Mouse (Mus musculus): ENCODE data around the gene Nrf1.
A peak's percentile ranks its signal among the peaks of the same experiment; 100 is the strongest.

The Nrf1 gene

DNA sequence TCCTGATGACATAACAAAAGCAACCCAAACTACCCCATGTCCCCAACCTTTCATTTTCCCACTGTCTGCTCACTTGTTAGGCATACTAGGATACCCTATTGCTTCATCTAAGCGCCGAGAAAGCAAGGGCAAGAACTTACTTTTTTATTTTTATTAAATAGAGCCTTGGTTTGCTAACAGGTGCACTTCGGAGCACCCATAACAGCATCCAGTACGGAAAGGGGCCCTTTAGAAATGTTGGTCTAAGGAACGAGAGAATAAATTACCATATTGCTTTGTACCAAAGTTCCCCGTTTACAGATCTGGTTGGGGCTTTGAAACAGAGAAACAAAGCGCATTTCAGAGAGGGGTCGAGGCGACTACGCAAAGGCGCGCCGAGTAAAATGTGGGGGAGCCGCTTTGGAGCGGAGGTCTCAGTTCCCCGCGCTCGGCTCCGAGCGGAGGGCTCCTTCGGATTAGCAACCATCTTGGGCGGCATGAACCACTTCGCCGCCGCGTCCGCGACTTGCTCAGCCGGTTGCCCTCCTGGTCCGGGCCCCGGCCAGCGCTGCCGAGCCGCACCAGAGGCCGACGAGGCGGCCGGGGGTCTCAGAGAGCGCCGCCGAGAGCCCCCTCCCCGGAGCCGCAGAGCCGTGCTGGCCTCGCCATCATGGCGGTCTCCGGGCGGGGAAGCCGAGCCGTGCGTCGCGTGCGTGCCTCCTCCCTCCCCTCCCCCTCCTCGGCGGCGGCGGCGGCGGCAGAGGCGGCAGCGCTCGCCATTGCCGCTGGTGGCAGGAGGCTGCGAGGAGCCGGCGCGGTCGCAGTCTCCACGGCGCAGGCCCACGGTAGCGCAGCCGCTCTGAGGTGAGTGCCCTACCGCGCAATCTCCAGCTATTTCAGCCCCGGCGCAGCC lies at the start of gene Nrf1:
Gene Nrf1, plus strand, starts transcription at position 718 of the 892 bp plus-strand sequence.
- DNase-seq: peak; percentile 96

GRCm38 (mm10) chr6:29998140-29998539 lies 49.6 kb upstream of the Nrf1 start:
- DNase-seq: no peak

DNA sequence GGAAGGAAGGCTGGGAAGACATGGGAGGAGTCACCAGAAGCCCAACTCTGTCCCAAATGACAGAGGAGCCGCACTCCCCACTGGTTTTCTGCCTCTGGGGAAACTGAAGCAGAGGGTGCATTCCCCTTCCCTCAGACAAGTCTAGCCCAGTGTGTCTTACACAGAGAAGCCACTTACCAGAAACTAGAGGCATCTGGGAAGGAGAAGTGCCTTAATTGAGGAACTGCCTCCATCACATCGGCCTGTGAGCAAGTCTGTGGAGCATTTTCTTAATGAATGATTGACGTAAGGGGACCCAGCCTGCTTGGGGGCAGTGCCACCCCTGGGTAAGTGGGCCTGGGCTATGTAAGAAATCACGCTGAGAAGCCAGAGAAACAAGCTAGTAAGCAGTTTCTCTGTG lies 49.0 kb upstream of the Nrf1 start:
- DNase-seq: no peak

- no peak for DNase-seq
These were observed 45.2 kb upstream of the Nrf1 start for GRCm38 (mm10) chr6:30002628-30003027.

GRCm38 (mm10) chr6:30005851-30006250 lies 41.9 kb upstream of the Nrf1 start:
- DNase-seq: no peak

DNA sequence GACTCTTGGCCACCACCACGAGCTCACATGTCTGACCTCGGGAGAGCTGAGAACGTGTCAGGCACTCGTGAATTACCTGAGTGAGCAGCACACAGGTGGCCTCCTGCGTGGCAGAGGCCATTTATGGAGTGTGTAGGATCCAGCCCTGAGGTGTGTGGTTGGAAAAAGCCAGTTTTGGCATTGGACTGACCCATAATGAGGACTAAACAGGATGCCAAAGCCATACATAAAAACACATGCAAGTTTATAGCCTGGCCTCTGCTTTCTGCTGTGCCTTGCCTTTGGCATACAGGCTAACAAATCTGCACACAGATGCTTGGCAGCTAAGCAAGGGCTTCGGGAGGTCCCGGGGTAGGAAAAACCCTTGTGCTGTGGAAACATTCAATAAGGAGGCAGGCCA lies 38.6 kb upstream of the Nrf1 start:
- DNase-seq: no peak

DNA sequence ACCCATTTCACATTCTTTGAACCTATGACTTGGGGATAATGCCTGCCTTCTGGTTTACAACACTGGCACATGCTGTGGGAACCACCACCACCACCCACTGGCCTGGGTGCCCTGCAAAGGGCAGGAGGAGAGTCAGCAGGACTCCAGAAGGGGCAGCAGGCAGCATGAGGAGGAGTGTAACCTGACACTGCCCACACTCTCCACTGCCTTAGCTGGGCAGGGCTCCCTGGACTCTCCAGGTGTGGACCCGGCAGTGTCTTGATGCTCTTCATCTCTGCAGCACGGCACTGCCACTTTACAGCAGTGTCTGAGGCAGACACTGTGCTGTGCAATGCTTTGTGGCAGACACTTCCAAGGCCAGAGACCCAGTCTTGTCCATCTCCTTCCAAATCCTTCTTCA lies 34.3 kb upstream of the Nrf1 start:
- DNase-seq: no peak

- no peak for DNase-seq
These were observed 33.5 kb upstream of the Nrf1 start for GRCm38 (mm10) chr6:30014187-30014864.

GRCm38 (mm10) chr6:30021241-30021640 lies 26.5 kb upstream of the Nrf1 start:
- DNase-seq: no peak

DNA sequence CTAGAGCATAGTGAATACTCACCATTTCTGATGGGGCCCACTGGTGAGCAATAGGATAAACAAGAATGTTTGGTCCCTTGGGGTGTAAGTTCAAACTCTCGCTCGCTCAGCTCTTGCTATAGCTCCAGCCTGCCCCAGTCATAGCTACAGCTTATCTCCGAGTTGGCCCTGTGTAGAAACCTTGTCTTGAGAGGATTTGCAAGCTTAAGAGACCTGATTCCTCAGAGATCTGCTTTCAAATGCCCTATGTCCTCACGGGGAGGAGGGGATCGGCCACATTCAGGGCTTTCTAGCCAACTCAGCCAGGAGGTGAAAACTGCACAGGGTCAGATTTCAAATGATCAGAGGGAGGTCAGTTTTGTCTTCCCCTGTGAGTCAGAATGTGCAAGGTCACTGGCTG lies 26.1 kb upstream of the Nrf1 start:
- no peak for DNase-seq

DNA sequence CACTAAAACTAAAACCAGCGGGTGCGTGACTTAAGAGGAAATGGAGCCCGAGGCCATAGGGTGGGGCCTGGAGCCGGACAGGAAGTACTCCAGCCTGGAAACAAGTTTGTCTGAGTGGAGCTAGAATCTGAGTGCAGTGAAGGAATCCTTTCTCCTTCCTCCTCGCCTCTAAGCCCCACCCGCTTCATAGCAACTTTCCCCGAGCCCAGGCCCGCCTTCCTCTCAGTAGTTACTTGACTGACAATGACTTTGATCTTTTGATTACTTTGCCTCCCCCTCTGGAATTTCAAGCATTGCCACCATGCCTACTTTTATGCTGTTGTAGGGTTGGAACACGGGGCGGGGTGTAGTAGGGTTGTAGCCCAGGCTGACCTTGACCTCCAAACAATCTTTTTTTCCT lies 21.0 kb upstream of the Nrf1 start:
- DNase-seq: no peak

DNA sequence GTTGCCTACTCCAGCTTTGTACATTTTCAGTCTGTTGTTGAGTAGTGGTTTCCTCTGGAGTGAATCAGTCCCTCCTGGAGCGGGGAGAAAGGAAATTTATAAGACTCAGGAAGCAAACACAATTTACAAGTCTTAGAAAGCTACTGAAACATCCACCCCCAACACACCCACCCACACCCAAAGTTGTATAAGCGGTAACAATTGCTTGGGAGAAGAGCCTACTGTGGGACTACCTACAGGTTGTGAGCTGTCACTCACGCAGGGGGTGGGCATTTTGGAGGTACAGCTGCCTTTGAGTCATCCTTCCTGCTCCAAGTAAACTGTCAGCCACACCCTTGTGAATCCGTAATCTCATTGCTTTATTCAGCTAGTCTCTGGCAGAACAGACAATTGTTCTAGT lies 19.4 kb upstream of the Nrf1 start:
- no peak for DNase-seq

GRCm38 (mm10) chr6:30035112-30035511 lies 12.7 kb upstream of the Nrf1 start:
- DNase-seq: no peak

DNA sequence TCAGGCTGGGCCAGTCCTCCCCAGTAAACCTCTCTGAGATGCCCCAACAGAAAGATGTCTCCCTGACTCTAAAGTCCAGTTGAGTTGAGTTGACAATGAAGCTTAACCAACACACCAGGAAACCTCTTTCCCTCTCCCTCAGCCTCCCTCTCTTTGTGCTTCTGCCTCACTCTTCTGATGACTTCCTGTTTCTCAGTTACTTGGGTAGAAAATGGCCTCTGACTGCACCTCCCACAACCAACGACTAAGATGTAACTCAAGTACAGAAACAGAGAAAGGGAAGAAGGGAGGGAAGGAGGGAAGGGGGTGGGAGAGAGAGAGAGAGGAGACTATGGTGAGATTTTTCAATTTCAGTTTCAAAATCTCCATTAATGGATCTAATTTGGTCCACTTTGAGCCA lies 6.3 kb upstream of the Nrf1 start:
- peak; percentile 19 for DNase-seq

- DNase-seq: no peak
These were observed 5.3 kb upstream of the Nrf1 start for GRCm38 (mm10) chr6:30042483-30042882.

GRCm38 (mm10) chr6:30048163-30048500 lies 344 bp downstream of the Nrf1 start:
- DNase-seq: no peak

DNA sequence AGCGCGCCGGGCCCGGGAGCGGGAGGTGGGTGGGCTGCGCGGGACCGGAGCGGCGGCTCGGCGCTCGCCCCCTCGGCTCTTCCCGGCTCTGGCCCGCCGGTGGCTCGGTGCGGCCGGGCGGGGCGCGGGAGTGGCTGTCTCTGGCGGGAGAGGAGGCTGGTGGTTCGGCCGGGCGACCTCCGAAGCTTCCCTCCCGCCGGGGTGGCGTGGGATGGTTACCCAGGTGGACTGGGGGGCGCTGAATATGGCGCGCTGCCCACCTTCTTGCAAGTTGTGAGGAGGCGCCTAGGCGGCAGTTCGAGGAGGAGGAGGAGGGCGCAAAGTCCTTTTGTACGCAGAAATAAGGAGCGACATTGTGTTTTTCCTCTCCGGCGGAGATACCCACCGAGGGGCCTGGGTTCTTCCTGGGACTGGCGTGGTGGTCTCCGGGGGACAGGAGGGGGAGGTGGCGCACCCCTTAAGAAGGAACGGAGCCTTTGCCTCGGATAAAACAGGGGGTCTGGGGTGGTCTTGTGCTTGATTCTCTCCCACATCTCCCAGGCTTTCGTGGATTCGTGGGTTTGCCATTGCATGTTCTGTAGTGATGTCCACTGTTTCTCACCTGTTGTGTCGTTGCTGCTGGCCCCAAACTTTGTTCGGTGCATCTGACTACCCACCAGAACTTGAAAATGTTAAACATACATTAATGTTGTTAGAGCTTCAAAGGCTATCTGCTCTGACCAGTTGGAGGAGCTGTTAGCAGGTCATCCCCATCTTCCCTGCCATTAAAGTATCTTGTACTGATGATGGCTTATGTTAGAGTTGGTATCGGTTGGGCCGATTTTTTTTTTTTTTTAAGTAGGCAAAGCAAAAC lies 939 bp downstream of the Nrf1 start:
- DNase-seq: peak; percentile 72

DNA sequence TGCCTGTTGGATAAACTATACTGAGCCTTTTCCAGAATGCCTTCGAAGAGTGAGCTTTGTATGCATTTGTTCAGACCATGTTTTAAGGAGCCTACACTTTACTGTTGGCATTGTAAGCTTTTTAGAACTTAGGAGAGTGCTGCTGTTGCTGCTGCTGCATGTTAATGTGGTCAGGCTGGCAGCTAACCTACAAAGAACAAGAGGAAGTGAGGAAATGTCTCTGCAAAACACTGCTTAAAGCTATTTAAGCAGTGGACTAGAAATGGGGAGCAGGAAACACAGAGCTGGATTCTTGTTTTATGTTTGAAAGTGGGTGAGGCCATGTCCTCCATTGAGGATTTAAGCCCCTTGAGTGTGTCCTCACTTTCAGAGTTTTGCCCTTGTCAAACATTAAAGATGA lies 5.3 kb downstream of the Nrf1 start:
- DNase-seq: peak; percentile 41

GRCm38 (mm10) chr6:30062544-30062943 lies 14.8 kb downstream of the Nrf1 start:
- no peak for DNase-seq

DNA sequence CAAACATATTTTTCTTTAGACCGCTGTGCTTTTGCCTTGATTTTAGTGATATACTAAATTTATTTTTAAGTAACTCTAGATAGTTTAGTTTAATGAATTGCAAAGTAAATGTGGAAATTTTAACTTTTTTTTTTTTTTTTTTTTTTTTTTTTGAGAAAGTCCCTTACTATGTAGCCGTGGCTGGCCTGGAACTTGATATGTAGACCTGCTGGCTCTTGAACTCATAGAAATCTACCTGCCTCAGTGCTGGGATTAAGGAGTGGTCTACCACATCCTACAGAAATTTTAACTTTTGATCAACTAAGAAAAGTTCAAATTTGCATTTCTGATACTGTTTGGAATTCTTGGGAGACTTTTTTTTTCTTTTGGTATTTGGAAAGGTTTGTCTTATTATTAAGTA lies 17.6 kb downstream of the Nrf1 start:
- no peak for DNase-seq

- DNase-seq: no peak
These were observed 19.0 kb downstream of the Nrf1 start for GRCm38 (mm10) chr6:30066746-30067145.

- peak; percentile 36 for DNase-seq
These were observed 24.7 kb downstream of the Nrf1 start for GRCm38 (mm10) chr6:30072476-30072875.

DNA sequence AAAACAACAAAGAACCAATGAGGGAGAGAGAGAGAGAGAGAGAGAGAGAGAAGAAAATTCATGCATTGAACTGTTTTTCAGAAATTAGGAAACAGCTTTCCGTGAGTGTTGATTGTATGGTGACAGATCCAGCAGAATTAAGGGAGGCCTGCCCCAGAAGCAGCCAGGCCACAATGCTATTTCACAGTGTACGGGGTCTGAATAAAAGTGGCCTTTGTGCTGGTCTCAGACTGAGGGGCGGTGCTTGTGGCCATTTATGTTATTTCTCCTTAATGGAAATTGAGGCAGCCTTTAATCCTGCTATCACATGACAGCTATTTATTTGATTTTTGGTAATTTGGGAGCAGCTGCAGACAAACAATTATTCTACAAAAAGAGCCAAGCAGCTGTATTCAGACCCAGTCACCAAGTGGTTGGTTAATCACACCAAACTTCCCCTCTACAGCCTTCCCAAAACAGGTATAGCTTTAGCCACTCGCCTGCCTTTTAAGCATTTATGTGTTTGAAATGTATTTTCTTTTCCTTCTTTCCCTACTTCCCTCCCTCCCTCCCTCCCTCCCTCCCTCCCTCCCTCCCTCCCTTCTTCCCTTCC lies 31.2 kb downstream of the Nrf1 start:
- no peak for DNase-seq

Measured in thymus, postnatal 14 days (tissue).